Mouse (Mus musculus) liver, embryonic 14.5 days (tissue): ENCODE data around the gene Zcchc10. TPM values are rescaled to one million over a fixed set of nuclear protein-coding genes. Genes with fewer than 3 reads are reported as not detected.

Experiments used
- ATAC-seq: fragments of 200-750 bp; cut with Nextera tagmentation; 2 replicates; pipeline ENCODE4 v1.8.0; 2017; ENCODE audit warnings: moderate number of reproducible peaks, mild to moderate bottlenecking, moderate library complexity; ENCODE audit not compliant: insufficient read depth
- DNase-seq, 3 experiments: peaks; one replicate each; pipeline ENCODE4 v3.0.0-alpha.2; 2012 to 2013; ENCODE audit warnings: low read depth in 3 of 3, low spot score in 3 of 3
- H3K27ac ChIP-seq: fragments of 300-500 bp; sonication (generic); 2 replicates; pipeline ENCODE4 v1.5.1; 2014; ENCODE audit warnings: moderate library complexity, mild to moderate bottlenecking, control low read depth, inconsistent platforms
- H3K27me3 ChIP-seq: fragments of 300-500 bp; sonication (generic); 2 replicates; pipeline ENCODE4 v1.6.1; 2014; ENCODE audit warnings: mild to moderate bottlenecking, low read length, moderate library complexity; ENCODE audit not compliant: control insufficient read depth, insufficient read depth
- H3K36me3 ChIP-seq: fragments of 300-500 bp; sonication (generic); replicated peaks from 2 replicates; pipeline ENCODE4 v1.6.1; 2014; ENCODE audit warnings: low read depth; ENCODE audit not compliant: control insufficient read depth, insufficient read depth
- H3K4me1 ChIP-seq, 2 experiments: fragments of 200-500 bp in 1 of 2; fragments of 300-500 bp in 1 of 2; sonication (generic) in 1 of 2; replicated peaks; 2 replicates each; pipeline ENCODE4 v1.6.1; 2012 to 2014; ENCODE audit warnings: antibody characterized with exemption in 1 of 2, inconsistent platforms in 1 of 2, low read length in 1 of 2; ENCODE audit not compliant: control insufficient read depth in 2 of 2, insufficient read depth in 2 of 2
- H3K4me2 ChIP-seq: fragments of 300-500 bp; sonication (generic); 2 replicates; pipeline ENCODE4 v1.6.1; 2014; ENCODE audit warnings: low read depth, mild to moderate bottlenecking, control low read depth, moderate library complexity
- H3K4me3 ChIP-seq, 2 experiments: fragments of 200-500 bp in 1 of 2; fragments of 300-500 bp in 1 of 2; sonication (generic) in 1 of 2; 2 replicates each; pipeline ENCODE4 v1.5.1; 2012 to 2014; ENCODE audit warnings: low read depth in 2 of 2, low read length in 2 of 2, mild to moderate bottlenecking in 2 of 2, control low read depth in 1 of 2, inconsistent platforms in 1 of 2, moderate library complexity in 1 of 2; ENCODE audit not compliant: insufficient read depth in 1 of 2
- H3K9ac ChIP-seq: fragments of 300-500 bp; sonication (generic); replicated peaks from 2 replicates; pipeline ENCODE4 v1.6.1; 2014; ENCODE audit warnings: mild to moderate bottlenecking, control low read depth, moderate library complexity
- H3K9me3 ChIP-seq: fragments of 300-500 bp; sonication (generic); 2 replicates; pipeline ENCODE4 v1.6.1; 2016; ENCODE audit warnings: low read length, mixed read lengths; ENCODE audit not compliant: control insufficient read depth
- CTCF ChIP-seq: IDR thresholded peaks from 2 replicates; pipeline ENCODE4 v1.5.1; 2016; ENCODE audit warnings: antibody characterized with exemption, low read depth, control low read depth
- EP300 ChIP-seq: IDR thresholded peaks from 2 replicates; pipeline ENCODE4 v1.6.1; 2016; ENCODE audit warnings: antibody characterized with exemption, low read depth
- WGBS: fragments of 180-500 bp; shearing (Covaris S2); extraction: QIAGEN DNeasy Blood & Tissue Kit; methylation state at CpG from one replicate; pipeline ENCODE4 v1.1.7; 2014; ENCODE audit not compliant: insufficient replicate concordance; 5-methylcytosine and 5-hydroxymethylcytosine counted together
- polyA plus RNA-seq, 2 experiments: library from polyadenylated mRNA; depleted of rRNA in 1 of 2; stranded (reverse) in 1 of 2; unstranded in 1 of 2; fragments of >200 nt; fragmentation: Nextera tagmentation in 1 of 2; extraction: Ambion mirVana in 1 of 2; gene quantifications; 2 replicates each; pipeline versions ENCODE4 v1.2.1 to v1.2.3; 2012 to 2014

The Zcchc10 gene
- polyA plus RNA-seq, 2 experiments: 7.6 to 10.7 TPM

- under 1% methylated on average over 80 of the region's 80 CpGs for WGBS
- Histone ChIP-seq H3K4me3 (peak overlapping the region; percentile 77 to 78), H3K4me2 (peak overlapping the region; percentile 97), H3K27me3 (no peaks in the 10 kb centered on the region), H3K9me3 (no peaks in the 10 kb centered on the region), H3K4me1 (peaks cover 17 to 23% of the 10 kb centered on the region in 2 experiments), H3K9ac (peak overlapping the region; percentile 93), H3K36me3 (peaks cover 2% of the 10 kb centered on the region; the same call in 1 of the 2 replicates), H3K27ac (peak overlapping the region; percentile 99)
- DNase-seq (peak; percentile 30 to 47 (median 43)), ATAC-seq (peak; percentile 66)
- TF ChIP-seq CTCF (no peak), EP300 (no peak)
These were observed 24.7 kb upstream of the Zcchc10 start for GRCm38 (mm10) chr11:53299551-53300329.

- peaks cover 2% of the 10 kb centered on the region; the same call in 1 of the 2 replicates for H3K36me3 ChIP-seq
- peak within 1 kb of the TSS; percentile 93 for H3K9ac ChIP-seq
- peak within 1 kb of the TSS; percentile 97 for H3K4me2 ChIP-seq
- WGBS: under 1% methylated on average over 58 of the region's 58 CpGs
- peak; percentile 97 to 99 (median 99) for DNase-seq
- TF ChIP-seq EP300 (peak; percentile 86), CTCF (no peak; the same call in 1 of the 2 replicates)
- H3K4me1 ChIP-seq: peaks cover 13 to 19% of the 10 kb centered on the region in 2 experiments
- H3K4me3 ChIP-seq: peak within 1 kb of the TSS; percentile 77 to 78
- peak; percentile 93 for ATAC-seq
- peak within 1 kb of the TSS; percentile 99 for H3K27ac ChIP-seq
- no peaks in the 10 kb centered on the region for H3K27me3 ChIP-seq
- H3K9me3 ChIP-seq: no peaks in the 10 kb centered on the region
These were observed 23.9 kb upstream of the Zcchc10 start, which contains the start of gene Hspa4 for GRCm38 (mm10) chr11:53300330-53301166. Gene Hspa4 (minus strand): TSS chr11:53300457.

GRCm38 (mm10) chr11:53301167-53301515 is 23.3 kb upstream of the Zcchc10 start:
- peaks cover 13 to 18% of the 10 kb centered on the region in 2 experiments for H3K4me1 ChIP-seq
- no peaks in the 10 kb centered on the region for H3K27me3 ChIP-seq
- H3K36me3 ChIP-seq: peaks cover 2% of the 10 kb centered on the region; the same call in 1 of the 2 replicates
- peak overlapping the region; percentile 93 for H3K9ac ChIP-seq
- ATAC-seq (no peak), DNase-seq (no peak)
- H3K27ac ChIP-seq: peak overlapping the region; percentile 99
- peak overlapping the region; percentile 97 for H3K4me2 ChIP-seq
- TF ChIP-seq CTCF: no peak
- no peak for TF ChIP-seq EP300
- 45% methylated on average over 9 of the region's 9 CpGs for WGBS
- peak overlapping the region; percentile 77 to 78 for H3K4me3 ChIP-seq
- no peaks in the 10 kb centered on the region for H3K9me3 ChIP-seq

GRCm38 (mm10) chr11:53304044-53304840 is 20.2 kb upstream of the Zcchc10 start:
- Histone ChIP-seq H3K27ac (no peak overlapping the region), H3K36me3 (no peaks in the 10 kb centered on the region), H3K4me2 (no peak overlapping the region), H3K9me3 (no peaks in the 10 kb centered on the region), H3K27me3 (no peaks in the 10 kb centered on the region), H3K9ac (no peak overlapping the region), H3K4me1 (peaks cover 8 to 16% of the 10 kb centered on the region in 2 experiments; a peak in 3 of 4 replicates), H3K4me3 (no peak overlapping the region)
- TF ChIP-seq CTCF: no peak
- TF ChIP-seq EP300: no peak
- 76% methylated on average over 14 of the region's 14 CpGs for WGBS
- DNase-seq: no peak
- ATAC-seq: no peak
